Mouse (Mus musculus) C3H10T1/2 (cell line): ENCODE data around the gene Olfr1453. TPM values are rescaled to one million over a fixed set of nuclear protein-coding genes. Genes with fewer than 3 reads are reported as not detected.

Source experiments
- polyA plus RNA-seq, 2 experiments: library from polyadenylated mRNA; unstranded; fragments of >200 nt; fragmentation: generic; extraction: Trizol; gene quantifications; one replicate each; pipeline ENCODE4 v1.2.1; 2012; ENCODE audit warnings: missing spikeins in 2 of 2

Gene Olfr1453
- not detected for polyA plus RNA-seq

DNA sequence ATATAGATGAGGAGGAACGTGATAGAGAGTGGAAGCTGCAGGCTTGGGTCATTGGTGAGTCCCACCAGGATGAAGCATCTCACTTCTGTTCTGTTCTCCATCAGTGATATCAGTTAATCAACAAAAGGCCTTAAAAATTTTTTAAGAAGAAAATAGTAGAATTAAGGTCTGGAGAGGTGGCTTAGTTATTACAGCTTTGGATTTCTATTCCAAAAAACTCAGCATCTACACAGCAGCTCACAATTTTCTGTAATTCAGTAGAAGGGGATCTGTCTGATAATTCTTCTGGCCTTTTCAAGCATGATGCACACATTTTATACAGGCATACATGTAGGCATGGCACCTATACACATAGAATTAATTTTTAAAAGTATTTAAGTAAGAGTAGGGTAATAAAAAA is at the start of gene Olfr1453:
TSS of gene Olfr1453 (minus strand) at position 101 of the 400 bp plus-strand sequence.

DNA sequence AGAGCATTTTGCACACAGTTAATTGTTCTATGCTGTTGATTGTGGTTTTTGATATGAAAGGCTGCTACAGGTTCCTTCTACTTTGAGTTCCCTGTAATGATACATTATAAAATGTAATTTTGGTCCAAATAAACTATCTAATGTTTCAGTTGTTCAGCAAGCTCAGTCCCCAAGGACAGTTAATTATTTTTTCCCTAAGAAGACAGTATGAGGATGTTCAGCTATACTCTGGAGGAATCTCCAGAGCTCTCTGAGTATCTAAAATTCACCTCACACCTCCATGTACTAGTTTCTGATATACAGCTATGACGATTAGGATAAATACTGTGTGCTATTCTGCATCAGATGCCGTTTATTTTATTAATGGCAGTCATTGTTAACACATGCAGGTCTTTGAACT is 32.2 kb upstream of the Olfr1453 start, which contains the start of gene Olfr1454:
TSS of gene Olfr1454 (plus strand) at position 301 of the 400 bp plus-strand sequence.

DNA sequence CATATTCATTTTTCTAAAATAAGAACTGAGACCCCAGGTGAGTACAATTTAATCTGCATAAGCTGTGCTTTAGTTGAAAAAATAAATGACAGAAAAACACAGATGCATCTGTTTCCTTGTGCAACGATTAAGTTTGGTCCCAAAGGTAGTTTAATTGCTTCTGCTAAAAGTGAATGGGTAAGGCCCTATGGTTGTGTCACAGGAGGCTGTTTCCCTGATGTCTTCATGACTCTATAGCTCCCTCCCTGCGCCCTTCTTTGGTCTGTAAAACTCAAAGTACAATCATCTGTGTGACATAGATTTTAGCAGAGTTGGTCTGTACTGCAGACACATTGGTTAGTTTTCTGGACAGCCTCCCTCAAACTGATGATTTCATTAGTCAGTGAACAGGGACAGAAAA is 33.4 kb downstream of the Olfr1453 start, which contains the start of gene Olfr1451:
TSS of gene Olfr1451 (plus strand) at position 301 of the 400 bp plus-strand sequence.

Other genes with a start within 250 kb of the Olfr1453 start
- 10 to 100 TPM in 1 of 2 experiments, 1 to 10 TPM in 1; 6.0 to 19.4 TPM for gene Zfp91, start 232.2 kb downstream of the Olfr1453 start, polyA plus RNA-seq
- under 1 TPM; 0.23 to 0.51 TPM for gene Lpxn, start 232.1 kb downstream of the Olfr1453 start, polyA plus RNA-seq
- not detected for gene Gm5244, start 181.6 kb downstream of the Olfr1453 start, polyA plus RNA-seq
- gene Olfr1444, start 171.0 kb downstream of the Olfr1453 start, polyA plus RNA-seq = not detected
- not detected for gene Olfr1445, start 144.5 kb downstream of the Olfr1453 start, polyA plus RNA-seq
- gene Olfr1446, start 134.8 kb downstream of the Olfr1453 start, polyA plus RNA-seq = not detected
- not detected for gene Olfr1447, start 124.6 kb downstream of the Olfr1453 start, polyA plus RNA-seq
- gene Olfr1448, start 103.9 kb downstream of the Olfr1453 start, polyA plus RNA-seq = not detected
- not detected for gene Olfr1449, start 97.5 kb downstream of the Olfr1453 start, polyA plus RNA-seq
- gene Olfr1450, start 78.1 kb downstream of the Olfr1453 start, polyA plus RNA-seq = not detected
- not detected for gene Olfr1451, start 33.3 kb downstream of the Olfr1453 start, polyA plus RNA-seq
- not detected for gene Olfr1454, start 32.3 kb upstream of the Olfr1453 start, polyA plus RNA-seq
- gene Olfr1457, start 69.6 kb upstream of the Olfr1453 start, polyA plus RNA-seq = not detected
- not detected for gene Olfr1458, start 78.4 kb upstream of the Olfr1453 start, polyA plus RNA-seq
- gene Olfr1459, start 121.2 kb upstream of the Olfr1453 start, polyA plus RNA-seq = not detected
- gene Olfr1461, start 134.7 kb upstream of the Olfr1453 start, polyA plus RNA-seq = not detected
- gene Olfr1462, start 157.4 kb upstream of the Olfr1453 start, polyA plus RNA-seq = not detected
- not detected for gene Olfr1463, start 203.0 kb upstream of the Olfr1453 start, polyA plus RNA-seq